Mouse (Mus musculus) forebrain, embryonic 10.5 days (tissue): ENCODE results near the gene Cmtm1. TPM values are rescaled to one million over a fixed set of nuclear protein-coding genes. Genes with fewer than 3 reads are reported as not detected.

Experiments
- DNase-seq: peaks from one replicate; pipeline ENCODE4 v3.0.0-alpha.2; 2017; ENCODE audit warnings: low spot score; ENCODE audit errors: extremely low spot score
- H3K27ac ChIP-seq: fragments of 300-500 bp; sonication (generic); 2 replicates; pipeline ENCODE4 v1.5.1; 2016; ENCODE audit warnings: mild to moderate bottlenecking
- H3K27me3 ChIP-seq: fragments of 300-500 bp; sonication (generic); 2 replicates; pipeline ENCODE4 v1.6.1; 2016; ENCODE audit warnings: mild to moderate bottlenecking; ENCODE audit not compliant: poor library complexity, severe bottlenecking
- H3K36me3 ChIP-seq: fragments of 300-500 bp; sonication (generic); replicated peaks from 2 replicates; pipeline ENCODE4 v1.6.1; 2016; ENCODE audit warnings: mild to moderate bottlenecking, moderate library complexity
- H3K4me1 ChIP-seq: fragments of 300-500 bp; sonication (generic); 2 replicates; pipeline ENCODE4 v1.6.1; 2016
- H3K4me3 ChIP-seq: fragments of 300-500 bp; sonication (generic); 2 replicates; pipeline ENCODE4 v1.5.1; 2016; ENCODE audit warnings: mild to moderate bottlenecking, moderate library complexity
- H3K9me3 ChIP-seq: fragments of 300-500 bp; sonication (generic); 2 replicates; pipeline ENCODE4 v1.6.1; 2016; ENCODE audit warnings: mild to moderate bottlenecking, moderate library complexity
- WGBS: fragments of 180-500 bp; shearing (Covaris S2); methylation state at CpG from one replicate; pipeline ENCODE4 v1.1.7; 2016; 5-methylcytosine and 5-hydroxymethylcytosine counted together
- polyA plus RNA-seq: library from polyadenylated mRNA; unstranded; fragments of >200 nt; fragmentation: Nextera tagmentation; extraction: Ambion mirVana; gene quantifications from 2 replicates; pipeline ENCODE4 v1.2.1, GENCODE M21; 2016

Cmtm1 gene
- polyA plus RNA-seq, 1 experiment from 2014 or later = not detected

DNA sequence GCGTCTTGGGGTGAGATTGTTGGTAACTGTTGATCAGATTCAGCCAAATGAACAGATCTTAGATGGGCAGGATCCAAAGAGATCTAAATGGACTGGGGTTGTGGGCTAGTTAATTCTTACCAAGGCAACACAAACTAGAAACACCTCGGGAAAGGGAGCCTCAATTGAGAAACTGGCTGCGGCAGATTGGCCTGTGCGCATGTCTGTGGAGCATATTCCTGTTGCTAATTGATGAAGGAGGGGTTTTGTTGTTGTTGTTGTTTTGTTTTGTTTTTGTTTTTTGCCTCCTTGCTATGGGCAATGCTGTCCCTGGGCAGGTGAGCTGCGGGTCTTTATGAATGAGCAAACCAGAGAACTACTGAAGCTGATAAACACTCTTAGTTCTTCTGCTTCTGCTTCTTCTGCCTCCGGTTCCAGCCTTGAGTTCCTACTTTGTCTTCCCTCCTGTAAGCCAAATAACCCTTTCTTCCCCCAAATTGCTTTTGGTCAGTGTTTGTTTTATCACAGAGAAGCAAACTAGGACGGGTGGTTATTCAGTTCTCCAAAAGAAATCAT, 60.4 kb downstream of the Cmtm1 start:
- H3K4me3 ChIP-seq = no peak overlapping the region
- WGBS = 87% methylated on average over 7 of the region's 7 CpGs

GRCm38 (mm10) chr8:104248276-104248675, 61.7 kb downstream of the Cmtm1 start, which contains the start of gene Tk2:
Tk2 (minus strand) TSS chr8:104248558.
- peaks cover 37% of the 10 kb centered on the region for H3K4me1 ChIP-seq
- 0 out of 2 replicates have a peak, but pooled peaks cover 7% of the 10 kb centered on the region for H3K36me3 ChIP-seq
- DNase-seq = peak; percentile 83
- under 1% methylated on average over 28 of the region's 28 CpGs for WGBS
- peak within 1 kb of the TSS; percentile 86 for H3K27ac ChIP-seq
- H3K27me3 ChIP-seq = no peaks in the 10 kb centered on the region
- peak within 1 kb of the TSS; percentile 88 for H3K4me3 ChIP-seq
- H3K9me3 ChIP-seq = no peaks in the 10 kb centered on the region

More for the DNA sequence above, 60.4 kb downstream of the Cmtm1 start:
- peaks cover 37% of the 10 kb centered on the region for H3K4me1 ChIP-seq
- H3K36me3 ChIP-seq = 0 out of 2 replicates have a peak, but pooled peaks cover 8% of the 10 kb centered on the region
- no peak for DNase-seq
- no peaks in the 10 kb centered on the region for H3K27me3 ChIP-seq
- H3K9me3 ChIP-seq = no peaks in the 10 kb centered on the region
- H3K27ac ChIP-seq = no peak overlapping the region

DNA sequence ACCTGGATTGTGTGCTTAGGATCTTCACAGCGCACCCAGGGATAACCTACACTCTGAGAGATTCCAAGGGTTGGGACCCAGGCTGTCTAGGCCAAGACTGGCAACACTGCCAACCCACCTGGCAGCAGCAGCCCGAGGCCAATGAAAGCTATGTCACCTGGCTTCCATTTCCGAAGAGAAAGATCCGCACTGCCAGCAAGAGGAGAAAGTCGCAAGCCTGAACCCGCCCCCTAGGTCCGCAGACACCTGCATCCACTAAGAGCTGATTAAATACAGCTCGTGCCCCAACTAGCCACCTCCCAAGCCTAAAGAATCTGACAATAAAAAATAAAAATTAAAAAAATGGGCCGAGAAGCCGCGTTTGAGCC, 62.1 kb downstream of the Cmtm1 start:
- no peak for DNase-seq
- peak overlapping the region; percentile 86 for H3K27ac ChIP-seq

DNA sequence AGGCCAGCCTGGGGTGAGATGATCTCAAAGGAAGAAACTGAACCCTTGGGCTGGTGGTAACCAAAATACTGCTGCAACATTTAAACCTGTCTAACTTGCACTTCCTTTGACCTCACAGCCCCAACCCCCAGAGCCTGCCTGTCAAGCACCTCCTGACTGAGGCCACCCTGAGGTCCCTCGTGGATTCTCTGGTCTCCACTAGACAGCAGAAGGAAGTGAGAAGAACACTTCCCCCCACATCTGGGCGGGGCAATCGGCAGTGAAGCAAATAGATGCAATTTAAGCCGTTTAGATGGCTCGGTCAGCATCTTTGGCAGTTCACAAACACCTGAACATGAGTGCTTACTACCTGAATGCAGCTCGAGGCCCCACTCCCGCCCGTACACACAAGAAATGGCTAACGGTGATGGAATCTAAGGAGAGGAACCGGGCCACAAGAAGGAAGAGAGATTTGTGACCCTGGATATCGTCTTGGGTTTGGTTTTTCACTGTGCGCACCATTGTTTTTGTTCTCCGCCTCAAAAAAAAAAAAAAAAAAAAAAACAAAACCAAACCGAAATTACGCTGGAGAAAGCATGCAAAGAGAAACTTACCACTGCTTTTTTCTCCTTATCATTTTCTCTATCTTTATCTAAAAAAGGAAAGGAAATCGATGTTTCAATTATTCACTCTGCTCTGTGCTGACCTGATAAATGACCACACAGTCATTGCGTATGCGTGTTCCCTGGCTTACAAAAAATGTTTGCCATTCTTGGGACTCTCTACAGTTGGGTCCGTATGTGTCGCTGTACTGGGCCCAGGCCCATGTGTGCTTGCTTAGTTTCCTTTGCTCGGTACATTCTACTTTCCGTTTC, 62.7 kb downstream of the Cmtm1 start:
- Histone ChIP-seq H3K27me3 (no peaks in the 10 kb centered on the region), H3K36me3 (peaks cover 16% of the 10 kb centered on the region), H3K27ac (no peak overlapping the region), H3K4me3 (peak overlapping the region; percentile 88), H3K9me3 (no peaks in the 10 kb centered on the region), H3K4me1 (peaks cover 36% of the 10 kb centered on the region)
- no peak for DNase-seq
- WGBS = 71% methylated on average over 22 of the region's 22 CpGs

More for the DNA sequence above, 62.1 kb downstream of the Cmtm1 start:
- no peaks in the 10 kb centered on the region for H3K9me3 ChIP-seq
- 4% methylated on average over 11 of the region's 11 CpGs for WGBS
- no peaks in the 10 kb centered on the region for H3K27me3 ChIP-seq
- H3K36me3 ChIP-seq = peaks cover 10% of the 10 kb centered on the region
- H3K4me1 ChIP-seq = peaks cover 37% of the 10 kb centered on the region
- peak overlapping the region; percentile 88 for H3K4me3 ChIP-seq

DNA sequence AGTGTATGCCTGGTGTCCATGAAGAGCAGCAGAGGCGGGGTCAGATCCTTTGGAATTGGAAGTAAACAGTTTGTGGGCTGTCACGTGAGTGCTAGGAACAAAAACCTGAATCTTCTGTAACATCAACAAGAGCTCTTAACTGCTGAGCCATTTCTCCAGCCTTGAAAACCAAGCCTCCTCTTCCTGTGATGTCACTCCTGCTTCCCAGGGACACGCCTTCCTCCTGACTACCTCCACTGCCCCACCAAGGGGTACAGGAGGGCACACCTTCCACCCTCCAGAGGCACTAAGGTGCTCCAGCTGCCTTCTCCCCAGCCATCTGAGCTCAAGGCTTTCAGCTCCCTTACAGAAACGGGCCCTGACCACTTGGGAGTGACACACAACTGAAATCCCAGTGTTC, 63.3 kb downstream of the Cmtm1 start:
- Histone ChIP-seq H3K4me1 (peaks cover 30% of the 10 kb centered on the region), H3K9me3 (no peaks in the 10 kb centered on the region), H3K27me3 (no peaks in the 10 kb centered on the region), H3K36me3 (peaks cover 22% of the 10 kb centered on the region), H3K27ac (no peak overlapping the region), H3K4me3 (no peak overlapping the region)
- WGBS = 88% methylated on average over 4 of the region's 4 CpGs
- DNase-seq = no peak

Other genes with a start within 250 kb of the Cmtm1 start
- gene Cdh5, start 208.5 kb downstream of the Cmtm1 start, polyA plus RNA-seq = 12.5 and 14.3 TPM in 2 replicates
- gene Bean1, start 139.7 kb downstream of the Cmtm1 start, polyA plus RNA-seq = 0.09 TPM in 1 of 2 replicates, not detected in the other
- gene Tk2, start 61.6 kb downstream of the Cmtm1 start, polyA plus RNA-seq = 25.7 and 25.8 TPM in 2 replicates
- 39.4 and 41.7 TPM in 2 replicates for gene Cklf, start 59.3 kb downstream of the Cmtm1 start, polyA plus RNA-seq
- gene Cmtm2a, start 17.0 kb downstream of the Cmtm1 start, polyA plus RNA-seq = not detected in 2 replicates
- gene Gm45711, start 64 bp downstream of the Cmtm1 start, polyA plus RNA-seq = not detected in 2 replicates
- gene Gm11020, start 11.4 kb upstream of the Cmtm1 start, polyA plus RNA-seq = not detected in 2 replicates
- not detected in 2 replicates for gene Cmtm2b, start 12.1 kb upstream of the Cmtm1 start, polyA plus RNA-seq
- 68.5 and 70.9 TPM in 2 replicates for gene Cmtm3, start 29.3 kb upstream of the Cmtm1 start, polyA plus RNA-seq
- 2.2 and 2.5 TPM in 2 replicates for gene Cmtm4, start 85.7 kb upstream of the Cmtm1 start, polyA plus RNA-seq
- gene Dync1li2, start 132.9 kb upstream of the Cmtm1 start, polyA plus RNA-seq = 81.5 and 81.9 TPM in 2 replicates
- 0.10 TPM in 2 replicates for gene Terb1, start 199.8 kb upstream of the Cmtm1 start, polyA plus RNA-seq
- 133 and 146 TPM in 2 replicates for gene Nae1, start 224.5 kb upstream of the Cmtm1 start, polyA plus RNA-seq
- 1.1 and 1.3 TPM in 2 replicates for gene Car7, start 224.5 kb upstream of the Cmtm1 start, polyA plus RNA-seq